In genomic region chr4:107597898-107598580, GRCm38 (mm10) we compare ENCODE assay signal across 10 mouse cellular contexts.
DNase-seq lines count a peak whose midpoint lies in the region; ATAC-seq and TF ChIP-seq lines count a peak whose summit lies in the region.
"Had no signal": no experiment of that assay in that cellular context is flagged by ENCODE, and none has a peak within 500 bp of the region (broad histone marks: within the 10 kb centered on the region; RNA-seq: fewer than 3 reads in every experiment).

No protein-coding gene starts in this region.

- TF ChIP-seq CTCF in forebrain, postnatal 0 days (IDR thresholded peaks at IDR 0.05; ENCODE audit: low read depth): no peak

- peak; percentile 70; the same call in 1 of the 2 replicates for ATAC-seq in kidney, embryonic 16.5 days (ENCODE audit: low FRiP score, low TSS enrichment)
- ATAC-seq in forebrain, postnatal 0 days: 0 out of 2 replicates have a peak, but pooled peaks have one; percentile 10
- peak; percentile 40; the same call in 1 of the 2 replicates for ATAC-seq in midbrain, embryonic 15.5 days (replicated peaks)

- H3K9ac ChIP-seq in kidney, embryonic 16.5 days (replicated peaks; ENCODE audit: low read length): peak overlapping the region; percentile 34
- H3K9ac ChIP-seq in forebrain, postnatal 0 days: no peak overlapping the region; the same call in 1 of the 2 replicates
- no peak overlapping the region for H3K9ac ChIP-seq in midbrain, embryonic 15.5 days

- no peak overlapping the region for H3K4me3 ChIP-seq in kidney, embryonic 16.5 days (ENCODE audit: low read length)
- no peak overlapping the region for H3K4me3 ChIP-seq in forebrain, postnatal 0 days (ENCODE audit: low read depth, low read length)
- H3K4me3 ChIP-seq in midbrain, embryonic 15.5 days: no peak overlapping the region

- peaks cover 17% of the 10 kb centered on the region for H3K4me1 ChIP-seq in kidney, embryonic 16.5 days (ENCODE audit: insufficient read depth, low read length)
- no peaks in the 10 kb centered on the region for H3K4me1 ChIP-seq in forebrain, postnatal 0 days (ENCODE audit: insufficient read depth)
- H3K4me1 ChIP-seq in midbrain, embryonic 15.5 days: peaks cover 14% of the 10 kb centered on the region

- 0 out of 2 replicates have a peak overlapping the region, but pooled peaks have one; percentile 14 for H3K4me2 ChIP-seq in kidney, embryonic 16.5 days (replicated peaks; ENCODE audit: low read depth, low read length)
- no peak overlapping the region for H3K4me2 ChIP-seq in forebrain, postnatal 0 days (ENCODE audit: low read depth)
- no peak overlapping the region for H3K4me2 ChIP-seq in midbrain, embryonic 15.5 days

- H3K27ac ChIP-seq in kidney, embryonic 16.5 days (ENCODE audit: low read length): peak overlapping the region; percentile 54; the same call in 1 of the 2 replicates
- H3K27ac ChIP-seq in forebrain, postnatal 0 days (ENCODE audit: low read depth, low read length): no peak overlapping the region
- 0 out of 2 replicates have a peak overlapping the region, but pooled peaks have one; percentile 23 for H3K27ac ChIP-seq in midbrain, embryonic 15.5 days

- no peaks in the 10 kb centered on the region for H3K9me3 ChIP-seq in kidney, embryonic 16.5 days (ENCODE audit: low read length)
- H3K9me3 ChIP-seq in forebrain, postnatal 0 days (ENCODE audit: low read length): no peaks in the 10 kb centered on the region
- no peaks in the 10 kb centered on the region for H3K9me3 ChIP-seq in midbrain, embryonic 15.5 days

- WGBS in kidney, embryonic 16.5 days: 12% methylated on average over 10 of the region's 10 CpGs
- 20% methylated on average over 10 of the region's 10 CpGs for WGBS in forebrain, postnatal 0 days
- WGBS in midbrain, embryonic 15.5 days: 14% methylated on average over 10 of the region's 10 CpGs

- DNase-seq in embryo, embryonic 10.5 days (ENCODE audit: low spot score): peak; percentile 58
- no peak for DNase-seq in embryo, embryonic 10 days (ENCODE audit: low spot score)
- no peak for DNase-seq in kidney, postnatal 36 days
- DNase-seq in forebrain, postnatal 0 days: no peak
- no peak for DNase-seq in cerebellum, adult 18-20 months
- no peak for DNase-seq in layer of hippocampus, postnatal 14 days (ENCODE audit: low spot score in 2 of 2)
- DNase-seq: adrenal gland, postnatal 25 days; lung, postnatal 14 days had no signal

- H3K27me3 ChIP-seq in kidney, embryonic 16.5 days (ENCODE audit: insufficient read depth, low read length): no peaks in the 10 kb centered on the region; the same call in 1 of the 2 replicates
- no peaks in the 10 kb centered on the region for H3K27me3 ChIP-seq in forebrain, postnatal 0 days (ENCODE audit: insufficient read depth, low read length)
- H3K27me3 ChIP-seq in midbrain, embryonic 15.5 days (replicated peaks): no peaks in the 10 kb centered on the region

- no peaks in the 10 kb centered on the region for H3K36me3 ChIP-seq in kidney, embryonic 16.5 days (ENCODE audit: insufficient read depth, low read length)
- H3K36me3 ChIP-seq in forebrain, postnatal 0 days (ENCODE audit: insufficient read depth): no peaks in the 10 kb centered on the region
- H3K36me3 ChIP-seq in midbrain, embryonic 15.5 days (replicated peaks): no peaks in the 10 kb centered on the region

Comparison
In these comparisons a context has a peak if more than half of its experiments do, and no peak if none do; other contexts are left out.
1. ATAC-seq: peak in every context shown above with its lines; median percentile 70 in kidney, embryonic 16.5 days; 40 in midbrain, embryonic 15.5 days; 10 in forebrain, postnatal 0 days.